Mouse (Mus musculus): ENCODE measurements at regions not wholly inside any gene's neighbourhood (a gene's known extent, or its start where the extent isn't known, plus 50 kb on each side); places are given as distances from the start of the nearest gene placed in this dataset.

DNA sequence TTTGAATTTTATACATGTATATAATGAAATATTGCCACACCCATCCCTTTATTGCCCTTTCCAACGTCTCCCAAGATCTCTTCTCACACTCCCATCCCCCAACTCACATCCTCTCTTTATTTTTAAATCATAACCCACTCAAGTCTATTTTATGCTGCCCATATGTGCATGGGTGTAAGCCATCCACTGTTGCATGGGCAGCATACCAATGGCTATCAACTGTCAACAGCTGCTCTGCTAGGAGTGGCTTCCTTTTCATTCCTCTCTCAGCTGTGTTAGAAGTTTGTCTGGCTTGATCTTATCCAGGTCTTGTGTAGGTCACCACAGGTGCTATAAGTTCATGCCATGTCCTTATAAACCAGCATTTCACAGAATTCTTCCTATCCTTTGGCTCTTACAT lies 409.2 kb upstream of the Klf4 start:
- no peak for DNase-seq (ENCODE audit: low spot score in 2 of 2)

DNA sequence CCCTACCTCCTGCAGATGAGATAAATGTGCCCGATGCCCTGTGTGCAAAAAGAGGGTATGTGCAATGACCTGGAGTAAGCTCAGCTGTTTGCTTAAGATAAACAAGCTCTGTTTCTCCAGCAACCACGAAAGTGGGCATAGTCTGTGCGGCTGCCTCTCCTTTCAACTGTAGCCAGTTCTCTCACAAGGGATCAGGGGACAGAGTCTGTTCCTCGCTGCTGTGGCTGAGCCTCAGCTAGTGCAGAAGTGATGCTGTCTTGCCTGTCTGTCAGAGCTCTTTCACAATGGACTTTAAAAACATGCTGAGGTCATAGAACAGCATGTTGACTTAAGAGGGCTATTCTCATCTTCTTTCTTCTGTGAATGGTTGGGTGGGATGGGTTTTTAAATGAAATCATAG lies 406.1 kb upstream of the Klf4 start:
- DNase-seq (ENCODE audit: low spot score in 2 of 2) = no peak

DNA sequence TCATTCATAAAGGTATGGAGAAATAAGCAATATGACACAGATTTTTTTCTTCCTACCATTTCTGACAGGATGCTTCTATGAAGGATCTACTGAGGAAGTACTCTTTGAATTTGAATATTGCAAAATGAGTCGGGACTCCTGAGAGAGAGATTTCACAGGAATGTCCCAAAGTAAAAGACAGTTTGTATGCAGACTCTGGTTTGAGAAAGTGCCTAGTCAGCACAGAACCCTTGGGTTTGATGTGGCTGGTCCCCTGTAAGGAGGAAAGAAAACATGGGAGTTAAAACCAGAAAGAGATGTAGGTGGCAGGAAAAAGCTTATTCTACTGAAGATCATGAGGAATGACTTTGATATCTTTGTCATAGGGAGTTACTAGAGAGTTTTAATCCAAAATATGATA lies 405.6 kb upstream of the Klf4 start:
- no peak for DNase-seq (ENCODE audit: low spot score in 2 of 2)

DNA sequence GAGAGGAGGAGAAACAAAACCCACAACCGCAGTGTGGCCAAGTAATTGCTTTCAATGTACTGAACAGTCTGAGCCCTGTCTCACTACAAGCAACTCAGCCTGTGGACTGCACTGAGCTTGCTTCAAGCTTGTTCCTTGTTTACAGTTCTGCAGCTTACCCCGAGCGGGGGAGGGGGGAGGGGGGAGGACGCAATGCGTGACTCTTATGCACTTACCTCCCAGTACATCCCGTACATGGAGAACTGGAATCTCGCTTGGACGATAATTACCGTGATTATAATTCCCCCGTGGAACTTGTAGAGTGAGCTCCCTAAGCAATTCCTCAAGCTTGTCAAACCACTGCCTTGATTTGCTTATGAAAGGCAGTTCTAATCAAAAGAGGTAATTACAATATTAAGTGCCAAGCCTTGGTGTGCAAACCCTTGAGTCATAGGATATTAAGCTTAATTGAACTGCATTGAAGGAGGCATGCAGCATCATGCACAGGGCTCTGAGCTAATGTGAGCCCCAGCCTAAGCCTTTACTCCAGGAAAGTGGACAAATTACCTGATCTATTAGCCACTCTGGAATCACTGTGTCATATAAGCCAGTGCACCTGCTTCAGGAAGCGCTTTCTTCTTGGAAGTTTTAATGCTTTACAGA lies 397.0 kb upstream of the Klf4 start:
- peak in 1 of 2 experiments; percentile 4 for DNase-seq (ENCODE audit: low spot score in 2 of 2)

DNA sequence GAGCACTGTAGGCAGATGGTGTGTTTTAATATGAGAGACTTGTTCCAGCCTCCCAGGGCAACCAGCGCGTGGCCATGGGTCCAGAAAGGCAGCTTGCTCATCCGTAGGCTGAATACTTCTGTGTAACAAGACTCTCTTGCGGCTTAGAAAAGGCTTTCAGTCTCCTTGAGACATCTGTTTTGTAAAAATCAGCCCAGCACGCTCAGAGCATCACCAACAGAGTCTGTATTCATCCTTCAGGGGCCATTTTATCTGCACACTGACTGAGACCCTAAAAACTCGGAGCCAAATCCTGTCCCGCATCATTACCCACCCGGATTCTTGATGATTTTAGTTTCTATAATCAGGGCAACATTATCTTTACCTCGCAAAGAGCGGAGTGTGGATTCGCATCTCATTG lies 396.4 kb upstream of the Klf4 start:
- no peak for DNase-seq (ENCODE audit: low spot score in 2 of 2)

DNA sequence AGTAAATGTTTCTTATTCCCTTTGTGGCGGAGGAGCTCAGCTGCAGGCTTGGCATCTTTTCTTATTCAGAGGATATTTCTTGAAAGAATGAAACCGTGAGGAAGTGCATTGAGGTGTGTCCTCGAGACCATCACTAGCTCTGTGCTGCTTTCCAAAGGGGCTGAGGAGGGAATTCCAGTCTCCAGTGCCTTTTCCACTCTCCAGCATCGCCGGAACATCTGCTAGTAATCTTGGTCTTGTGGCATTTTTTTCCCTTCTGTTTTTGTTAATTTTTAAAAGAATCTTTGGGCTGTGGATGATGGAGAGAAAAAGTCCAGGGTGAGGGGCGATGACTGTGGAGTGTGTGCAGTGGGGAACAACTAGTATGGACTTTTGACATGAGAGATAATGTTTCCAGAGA lies 395.9 kb upstream of the Klf4 start:
- DNase-seq (ENCODE audit: low spot score in 2 of 2) = no peak

DNA sequence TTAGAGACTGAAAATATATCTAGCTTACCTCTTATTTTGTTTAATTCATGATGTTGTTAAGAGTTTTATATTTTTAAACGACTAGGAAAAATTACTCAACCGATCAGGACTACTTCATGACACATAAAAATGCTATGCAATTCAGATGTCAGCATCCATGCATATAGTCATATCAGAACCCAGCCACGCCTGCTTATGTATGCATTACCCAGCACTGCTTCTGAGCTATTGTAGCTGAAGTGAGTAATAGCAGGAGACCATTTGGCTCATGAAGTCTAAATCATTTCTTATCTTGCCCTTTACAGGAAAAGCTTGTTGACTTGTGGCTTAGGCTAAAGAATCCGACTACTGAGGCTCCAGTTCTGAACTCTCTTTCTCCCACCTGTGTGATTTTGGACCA lies 395.1 kb upstream of the Klf4 start:
- DNase-seq (ENCODE audit: low spot score in 2 of 2) = no peak

DNA sequence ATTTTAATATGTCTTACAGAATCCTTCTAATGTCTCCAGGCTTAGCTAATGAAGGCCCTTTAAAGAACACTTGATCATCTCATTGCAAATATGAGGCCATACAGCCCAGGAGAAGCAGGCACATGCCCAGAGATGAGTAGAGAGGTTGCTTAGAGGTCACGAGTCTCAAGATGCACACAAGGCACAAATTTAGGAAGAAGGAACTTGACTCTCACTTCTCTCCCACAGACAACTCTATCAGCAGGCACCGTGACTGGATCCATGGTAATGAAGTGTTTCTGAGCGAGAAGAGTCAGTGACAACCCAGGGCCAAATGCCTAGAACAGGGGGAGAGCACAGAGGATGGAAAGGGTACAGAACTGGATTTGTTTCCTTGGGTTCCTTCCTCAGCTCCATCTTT lies 392.7 kb upstream of the Klf4 start:
- DNase-seq (ENCODE audit: low spot score in 2 of 2) = no peak

DNA sequence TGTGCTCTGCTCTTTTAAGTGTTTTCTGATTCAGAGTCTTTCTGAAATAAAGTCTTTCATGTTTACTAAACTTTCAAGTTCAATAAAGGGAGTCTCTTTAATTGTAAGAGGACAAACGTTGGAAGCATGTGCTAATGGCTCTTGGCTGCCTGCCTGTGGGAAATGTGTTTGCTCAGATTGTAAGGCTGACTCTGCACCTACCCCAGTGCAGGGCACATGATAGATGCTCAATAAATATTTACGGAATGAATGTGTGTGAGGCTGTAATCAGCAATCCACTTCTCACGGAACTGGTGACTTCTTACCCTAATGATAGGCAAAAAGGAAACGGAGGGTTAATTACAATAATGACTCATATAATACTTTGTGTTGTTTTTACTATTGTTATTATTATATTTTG lies 389.0 kb upstream of the Klf4 start:
- no peak for DNase-seq (ENCODE audit: low spot score in 2 of 2)

DNA sequence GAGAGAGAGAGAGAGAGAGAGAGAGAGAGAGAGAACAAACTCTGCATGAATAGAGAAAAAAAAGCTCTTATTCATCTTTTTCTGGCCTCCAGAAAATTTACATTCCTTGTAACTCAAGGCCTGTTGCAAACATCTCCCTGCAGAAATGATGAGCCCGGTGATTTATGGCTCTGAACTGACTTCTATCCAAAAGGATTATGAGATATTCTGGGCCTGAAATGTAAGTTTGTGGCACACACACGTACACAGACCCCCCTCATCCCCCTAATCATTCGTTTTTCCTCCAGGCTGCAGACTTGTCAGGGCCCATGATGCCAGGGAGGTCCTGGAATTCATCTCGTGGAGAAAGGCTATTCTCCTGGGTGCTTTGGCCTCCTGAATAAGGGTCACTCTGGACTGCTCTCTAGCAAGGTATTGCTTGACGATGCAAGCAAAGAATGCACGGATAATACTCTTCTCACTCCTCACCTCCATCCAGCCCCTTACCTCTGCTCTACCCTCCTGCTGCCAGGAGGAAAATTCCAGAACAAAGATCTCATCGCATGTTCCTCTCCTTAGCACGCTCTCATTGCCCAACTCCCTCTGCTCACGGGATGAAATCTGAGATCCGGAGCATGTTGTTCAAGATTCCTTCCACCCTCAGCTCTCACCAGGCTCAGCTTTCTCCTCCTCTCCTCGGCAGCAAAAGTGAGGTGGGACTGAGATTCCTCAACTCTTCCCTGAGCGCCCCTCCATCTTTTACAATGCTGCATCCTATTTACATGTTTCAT lies 362.0 kb upstream of the Klf4 start:
- no peak for DNase-seq (ENCODE audit: low spot score in 2 of 2)

DNA sequence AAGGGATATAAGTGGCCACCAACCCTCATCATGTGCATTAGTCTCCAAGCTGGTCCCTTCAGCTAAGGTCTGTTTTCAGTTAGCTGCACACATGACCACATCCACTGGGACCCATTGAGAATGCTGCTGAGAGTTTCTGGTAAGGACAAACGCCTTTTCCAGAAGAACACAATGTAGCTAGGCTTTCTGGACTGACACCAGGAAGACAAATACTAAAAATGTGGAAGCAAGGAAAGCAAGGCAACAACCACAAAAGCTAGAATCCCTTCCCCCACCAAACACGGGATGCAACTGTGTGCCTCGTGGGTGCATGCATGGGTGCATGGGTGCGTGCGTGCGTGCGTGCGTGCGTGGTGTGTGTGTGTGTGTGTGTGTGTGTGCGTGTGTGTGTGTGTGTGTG lies 359.4 kb upstream of the Klf4 start:
- DNase-seq (ENCODE audit: low spot score in 2 of 2) = no peak

DNA sequence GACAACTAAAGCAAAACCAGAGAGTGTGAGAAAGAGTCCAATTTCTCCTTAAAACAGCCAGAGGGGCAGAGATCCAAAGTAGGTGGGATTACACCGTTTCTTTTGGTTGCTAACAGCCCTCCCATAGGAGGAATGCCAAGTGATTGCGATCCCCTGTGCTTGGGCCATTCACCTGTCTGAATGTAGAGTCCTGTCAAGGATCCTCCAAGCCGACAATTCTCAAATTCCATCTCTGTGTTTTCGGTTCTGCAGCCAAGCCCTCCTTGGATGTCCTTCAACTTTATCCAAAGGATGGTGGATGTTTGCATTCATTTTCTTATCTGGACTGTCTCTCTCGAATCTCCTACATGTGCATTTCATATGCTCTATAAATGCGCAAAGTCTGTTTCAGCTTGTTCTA lies 355.3 kb upstream of the Klf4 start:
- no peak for DNase-seq (ENCODE audit: low spot score in 2 of 2)

DNA sequence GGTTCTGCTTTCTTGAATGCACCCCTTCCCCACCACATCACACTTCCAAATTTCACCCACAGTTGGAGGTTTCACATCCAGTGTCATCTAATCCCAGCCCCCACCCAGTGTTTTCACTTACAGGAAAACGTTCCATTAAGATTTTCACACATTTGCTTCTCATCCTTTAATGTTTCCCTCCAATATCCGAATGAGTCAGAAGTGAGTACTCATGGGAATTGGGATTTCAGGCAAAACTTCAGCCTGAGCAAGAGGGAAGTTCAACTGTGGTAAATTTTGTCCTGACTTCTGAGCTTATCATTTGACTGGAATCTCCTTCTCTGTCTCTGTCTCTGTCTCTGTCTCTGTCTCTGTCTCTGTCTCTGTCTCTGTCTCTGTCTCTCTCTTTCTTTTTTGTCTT lies 350.3 kb upstream of the Klf4 start:
- no peak for DNase-seq (ENCODE audit: low spot score in 2 of 2)

DNA sequence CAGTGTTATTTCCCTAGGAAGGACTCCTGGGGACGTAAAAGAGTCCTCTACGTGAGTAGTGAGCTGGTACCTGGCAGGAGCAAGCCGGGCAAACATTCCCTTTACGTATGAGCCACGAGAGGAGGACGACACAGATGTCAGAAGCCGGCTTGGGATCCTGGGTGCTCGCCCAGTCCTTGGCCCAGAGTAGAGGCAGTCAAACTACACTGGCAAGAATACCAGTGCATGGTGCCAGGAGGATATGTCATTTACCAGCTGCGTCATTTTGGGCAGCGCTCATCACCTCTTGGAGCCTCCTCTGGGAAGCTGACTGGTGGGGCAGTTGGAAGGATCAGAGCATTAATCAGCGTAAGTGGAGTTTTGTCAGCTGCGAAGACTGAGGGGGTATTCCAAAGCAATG lies 343.0 kb upstream of the Klf4 start:
- DNase-seq (ENCODE audit: low spot score in 2 of 2) = peak in 1 of 2 experiments; percentile 66

DNA sequence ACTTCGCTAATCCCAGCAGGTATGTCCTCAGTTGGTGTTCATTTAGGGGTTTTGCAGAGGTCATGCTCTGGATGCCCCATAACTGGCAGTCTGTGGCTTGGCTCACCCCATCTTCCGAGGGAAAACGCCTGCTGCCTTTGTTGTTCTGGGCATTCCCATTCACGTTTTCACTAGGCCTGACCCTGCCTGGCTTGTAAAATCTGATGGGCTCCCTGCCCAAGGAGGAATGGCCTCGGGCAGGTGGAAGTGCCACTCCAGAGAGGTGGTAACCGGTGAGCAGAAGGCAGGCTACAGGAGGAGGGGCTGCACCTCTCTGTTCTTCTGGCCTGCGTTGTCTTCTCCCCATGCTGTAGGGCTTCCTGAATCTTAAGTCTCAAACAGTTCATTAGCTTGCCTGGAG lies 342.6 kb upstream of the Klf4 start:
- peak in 1 of 2 experiments; percentile 21 for DNase-seq (ENCODE audit: low spot score in 2 of 2)

DNA sequence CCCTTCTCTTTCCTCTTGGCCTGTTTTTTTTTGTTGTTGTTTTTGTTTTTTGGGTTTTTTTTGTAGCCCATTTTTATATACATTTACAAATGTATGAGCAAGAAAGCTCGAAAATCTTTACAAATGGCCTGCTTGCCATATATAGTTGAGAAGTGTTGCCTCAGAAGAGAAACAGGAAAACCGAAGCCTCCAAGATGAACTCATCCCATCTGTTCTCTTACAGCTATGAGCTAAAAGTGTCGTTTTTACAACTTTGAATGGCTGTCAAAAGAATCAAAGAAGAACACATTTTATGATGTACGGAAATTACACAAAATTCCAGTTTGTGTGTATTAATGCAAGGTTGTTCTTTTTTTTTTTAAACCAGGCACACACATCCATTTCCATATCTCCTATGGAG lies 342.0 kb upstream of the Klf4 start:
- DNase-seq (ENCODE audit: low spot score in 2 of 2) = no peak

DNA sequence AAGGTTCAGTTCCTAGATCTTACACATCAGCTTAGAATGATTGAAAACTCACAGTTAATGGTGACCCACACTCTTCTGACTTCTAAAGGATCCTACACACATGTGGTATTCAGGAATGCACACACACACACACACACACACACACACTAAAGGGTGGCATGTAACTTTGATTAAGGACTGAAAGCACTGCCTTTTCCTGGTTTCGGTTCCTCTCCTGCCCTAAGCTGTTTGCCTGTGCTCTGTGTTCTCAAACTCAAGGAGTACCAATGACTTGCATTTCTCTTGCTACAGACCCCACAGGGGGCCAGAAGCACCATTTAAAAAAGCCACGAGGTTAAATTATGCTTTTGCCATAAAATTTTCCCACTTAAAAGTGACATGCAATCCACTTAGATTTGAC lies 327.8 kb upstream of the Klf4 start:
- no peak for DNase-seq (ENCODE audit: low spot score in 2 of 2)

DNA sequence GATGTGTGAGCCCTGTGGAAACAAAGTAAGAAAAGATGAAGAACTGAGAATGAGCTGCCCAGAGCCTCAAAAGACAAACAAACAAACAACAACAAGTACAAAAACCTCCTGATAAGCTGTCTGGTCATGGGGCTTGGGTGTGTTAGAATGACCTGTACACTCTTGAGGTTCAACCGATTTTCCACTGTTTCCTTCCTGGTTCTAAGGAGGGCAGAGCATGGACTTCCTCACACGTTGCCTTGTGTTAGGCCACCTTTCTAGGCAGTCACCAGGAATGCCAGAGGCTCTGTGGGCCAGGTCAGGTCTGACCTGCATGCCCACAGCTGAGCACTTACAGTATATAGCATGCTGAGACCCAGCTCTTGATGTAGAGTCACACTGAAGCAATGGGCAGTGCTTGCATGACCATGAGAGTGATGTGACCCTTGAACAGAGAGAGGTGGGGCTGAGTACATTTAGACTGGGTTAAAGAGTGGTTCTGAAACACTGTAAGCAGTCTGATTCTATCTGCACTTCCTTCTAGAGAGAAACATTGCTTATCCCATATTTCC lies 327.0 kb upstream of the Klf4 start:
- DNase-seq (ENCODE audit: low spot score in 2 of 2) = no peak

DNA sequence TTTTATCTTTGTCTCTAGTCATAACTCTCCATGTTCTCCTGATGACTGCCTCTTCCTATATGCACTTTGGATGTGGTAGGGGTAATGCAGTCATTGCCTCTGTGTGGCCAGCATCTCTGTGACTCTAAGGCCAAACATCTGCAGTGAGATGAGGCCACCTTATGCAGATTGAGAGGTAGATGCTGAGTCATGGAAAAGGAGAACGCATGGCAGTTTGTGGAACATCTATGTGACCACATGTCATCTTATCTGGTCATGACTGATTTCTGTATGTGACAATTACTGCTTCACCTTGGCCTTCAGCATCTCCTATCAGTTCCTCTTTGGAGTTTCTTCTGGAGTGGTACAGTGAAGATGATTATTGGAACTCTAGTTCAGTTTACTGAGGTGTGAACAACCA lies 319.2 kb upstream of the Klf4 start:
- DNase-seq (ENCODE audit: low spot score in 2 of 2) = no peak

DNA sequence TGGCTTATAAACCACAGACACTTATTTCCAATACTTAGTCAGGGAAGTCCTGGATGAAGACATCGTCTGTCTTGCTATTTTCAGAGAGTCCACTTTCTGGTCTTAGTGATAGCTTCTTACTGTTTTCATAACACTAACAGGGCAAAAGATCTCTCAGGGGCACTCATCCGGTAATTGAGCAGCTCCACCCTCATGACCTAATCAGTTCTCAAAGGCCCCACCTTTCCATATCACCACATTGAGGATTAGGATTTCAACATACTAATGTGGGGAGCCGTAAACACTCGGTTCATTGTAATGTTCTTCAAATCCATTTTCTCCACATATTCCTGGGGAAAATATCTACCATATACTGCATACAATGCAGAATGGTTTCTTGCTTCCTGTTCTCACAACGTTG lies 318.8 kb upstream of the Klf4 start:
- DNase-seq (ENCODE audit: low spot score in 2 of 2) = no peak

DNA sequence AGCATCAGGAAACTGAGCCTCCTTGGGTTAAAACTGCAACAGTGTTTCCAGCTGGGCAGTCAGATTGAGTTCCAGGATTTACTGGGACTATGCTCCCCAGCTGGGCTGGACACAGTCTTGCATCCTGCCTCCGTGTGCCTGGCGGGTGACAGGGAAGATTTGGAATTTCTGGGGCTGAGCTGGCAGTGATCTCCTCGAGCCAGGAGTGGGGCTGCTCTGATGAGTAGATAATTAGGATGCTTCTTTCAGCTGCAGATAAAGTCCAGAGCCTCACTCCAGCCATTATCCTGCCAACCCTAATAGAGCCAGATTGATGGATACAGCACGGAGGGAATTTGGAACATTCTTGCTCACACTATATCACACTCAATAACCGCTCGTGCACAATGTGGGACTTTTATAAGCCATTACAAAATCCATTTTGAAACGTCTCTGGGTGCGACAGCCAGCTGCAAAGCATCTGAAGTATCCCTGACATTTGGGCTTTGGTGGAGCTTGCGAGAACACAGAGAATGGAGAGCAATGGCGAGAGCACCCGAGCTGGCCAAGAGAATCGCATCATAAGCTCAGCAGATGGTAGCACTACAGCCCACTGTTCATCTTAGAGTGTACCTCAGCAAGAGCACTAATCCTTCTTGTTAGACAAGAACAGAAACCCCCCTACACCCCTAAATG lies 311.6 kb upstream of the Klf4 start:
- no peak for DNase-seq (ENCODE audit: low spot score in 2 of 2)

DNA sequence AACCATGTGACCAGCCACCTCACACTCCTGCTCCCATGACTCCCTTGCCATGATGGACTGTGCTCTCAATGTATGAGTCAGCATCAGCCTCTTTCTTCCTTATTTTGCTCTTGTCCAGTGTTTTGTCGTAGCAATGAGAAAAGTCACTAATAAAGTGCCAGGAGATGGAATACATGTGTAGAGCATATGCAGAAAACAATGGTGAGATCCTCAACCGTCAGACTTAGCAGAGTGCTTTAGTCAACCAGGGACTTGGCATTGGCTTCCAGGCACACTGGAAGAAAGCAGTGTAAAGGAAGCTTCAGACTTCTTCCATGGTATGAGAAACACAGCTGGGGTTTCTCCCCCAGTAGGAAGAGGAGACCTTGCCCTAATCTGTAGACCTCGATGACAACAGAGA lies 306.3 kb upstream of the Klf4 start:
- DNase-seq (ENCODE audit: low spot score in 2 of 2) = no peak

Data from cerebellum, postnatal 4 days (tissue).